Mouse (Mus musculus): ENCODE results near the gene Tst. TPM values are rescaled to one million over a fixed set of nuclear protein-coding genes. Genes with fewer than 3 reads are reported as not detected.

The Tst gene
- total RNA-seq, 2 experiments from 2014 or later: 35.4 to 45.6 TPM

- DNase-seq (ENCODE audit: low spot score in 2 of 2): no peak
Measured at GRCm38 (mm10) chr15:78430874-78431273, 25.2 kb upstream of the Tst start.

- no peak for DNase-seq (ENCODE audit: low spot score in 2 of 2)
Measured at GRCm38 (mm10) chr15:78429871-78430622, 24.3 kb upstream of the Tst start.

- DNase-seq (ENCODE audit: low spot score in 2 of 2): no peak
Measured at GRCm38 (mm10) chr15:78429139-78429459, 23.4 kb upstream of the Tst start.

GRCm38 (mm10) chr15:78428391-78429138, 22.9 kb upstream of the Tst start, which contains the start of gene Kctd17:
Kctd17 (plus strand) TSS chr15:78428564.
- DNase-seq (ENCODE audit: low spot score in 2 of 2): peak; percentile 71 to 76

GRCm38 (mm10) chr15:78425230-78425629, 19.5 kb upstream of the Tst start:
- no peak for DNase-seq (ENCODE audit: low spot score in 2 of 2)

- DNase-seq (ENCODE audit: low spot score in 2 of 2): no peak
Measured at GRCm38 (mm10) chr15:78424507-78424906, 18.8 kb upstream of the Tst start.

- peak; percentile 75 to 83 for DNase-seq (ENCODE audit: low spot score in 2 of 2)
Measured at GRCm38 (mm10) chr15:78422046-78422956, 16.6 kb upstream of the Tst start.

- no peak for DNase-seq (ENCODE audit: low spot score in 2 of 2)
Measured at GRCm38 (mm10) chr15:78420395-78420794, 14.7 kb upstream of the Tst start.

GRCm38 (mm10) chr15:78416937-78417336, 11.2 kb upstream of the Tst start:
- DNase-seq (ENCODE audit: low spot score in 2 of 2): no peak

GRCm38 (mm10) chr15:78414157-78414556, 8.4 kb upstream of the Tst start:
- DNase-seq (ENCODE audit: low spot score in 2 of 2): no peak

- DNase-seq (ENCODE audit: low spot score in 2 of 2): no peak
Measured at GRCm38 (mm10) chr15:78413719-78414117, 8.0 kb upstream of the Tst start.

- no peak for DNase-seq (ENCODE audit: low spot score in 2 of 2)
Measured at GRCm38 (mm10) chr15:78413083-78413718, 7.5 kb upstream of the Tst start.

- no peak for DNase-seq (ENCODE audit: low spot score in 2 of 2)
Measured at GRCm38 (mm10) chr15:78409570-78410052, 3.9 kb upstream of the Tst start.

GRCm38 (mm10) chr15:78406293-78406934, 707 bp upstream of the Tst start, which contains the start of gene Mpst:
Mpst (plus strand) TSS chr15:78406416.
- DNase-seq (ENCODE audit: low spot score in 2 of 2): peak; percentile 91 to 96

- no peak for DNase-seq (ENCODE audit: low spot score in 2 of 2)
Measured at GRCm38 (mm10) chr15:78405098-78405497, 609 bp downstream of the Tst start.

- peak in 1 of 2 experiments; percentile 66 for DNase-seq (ENCODE audit: low spot score in 2 of 2)
Measured at GRCm38 (mm10) chr15:78403896-78404295, 1.8 kb downstream of the Tst start.

GRCm38 (mm10) chr15:78403301-78403741, 2.4 kb downstream of the Tst start:
- DNase-seq (ENCODE audit: low spot score in 2 of 2): no peak

GRCm38 (mm10) chr15:78402423-78402822, 3.3 kb downstream of the Tst start:
- DNase-seq (ENCODE audit: low spot score in 2 of 2): no peak

GRCm38 (mm10) chr15:78401921-78402320, 3.8 kb downstream of the Tst start:
- peak; percentile 51 to 56 for DNase-seq (ENCODE audit: low spot score in 2 of 2)

GRCm38 (mm10) chr15:78401345-78401744, 4.4 kb downstream of the Tst start:
- DNase-seq (ENCODE audit: low spot score in 2 of 2): no peak

Data from layer of hippocampus, postnatal 14 days (tissue).